Mouse (Mus musculus): ENCODE data around the gene Ncoa7.

- no peak for TF ChIP-seq CTCF (IDR thresholded peaks at IDR 0.05; ENCODE audit: extremely low read depth, insufficient read length, insufficient replicate concordance, low read depth, low read length)
- no peak for TF ChIP-seq POLR2A (IDR thresholded peaks at IDR 0.05; ENCODE audit: low read depth, low read length)
These were observed 216.1 kb downstream of the Ncoa7 start for GRCm38 (mm10) chr10:30587037-30587436.

All from small intestine, adult 2 months (tissue).